Mouse (Mus musculus) lung, adult 2 months (tissue): ENCODE measurements around the gene Pramef12.

Source experiments
- CTCF ChIP-seq: fragments of 200-500 bp; IDR thresholded peaks from 2 replicates; pipeline ENCODE4 v1.5.1; 2011; ENCODE audit warnings: mild to moderate bottlenecking, low read length, control low read depth; ENCODE audit not compliant: insufficient read depth
- POLR2A ChIP-seq: fragments of 200-500 bp; IDR thresholded peaks from 2 replicates; pipeline ENCODE4 v1.6.1; 2011; ENCODE audit warnings: low read depth, mild to moderate bottlenecking, control low read depth, low read length, borderline replicate concordance; ENCODE audit errors: extremely low read depth

DNA sequence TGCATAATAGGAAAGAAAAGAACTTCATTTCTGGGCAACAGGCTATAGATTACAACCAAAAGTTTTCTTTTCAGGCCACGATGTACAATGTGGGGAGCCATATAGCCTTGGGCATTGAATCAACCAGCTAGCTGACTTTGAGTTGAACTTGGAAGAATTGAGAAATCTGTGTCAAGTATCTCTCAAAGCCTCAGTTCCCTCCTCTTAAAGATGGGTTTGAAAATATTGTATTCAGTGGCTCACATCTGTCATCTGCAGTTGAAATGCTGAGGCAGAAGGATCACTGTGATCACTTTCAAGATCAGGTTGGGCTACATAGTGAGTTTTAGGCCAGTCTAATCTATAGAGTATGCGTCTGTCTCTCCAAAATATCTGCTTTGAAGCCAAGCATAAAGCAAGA lies 45.0 kb upstream of the Pramef12 start, which contains the start of gene Gm9944:
- no peak for TF ChIP-seq POLR2A
- TF ChIP-seq CTCF, result no peak
